Mouse (Mus musculus) lung, adult 2 months (tissue): Measurements from ENCODE around the gene 5730522E02Rik.

ENCODE experiments used
- CTCF ChIP-seq: fragments of 200-500 bp; IDR thresholded peaks from 2 replicates; pipeline ENCODE4 v1.5.1; 2011; ENCODE audit warnings: mild to moderate bottlenecking, low read length, control low read depth; ENCODE audit not compliant: insufficient read depth
- POLR2A ChIP-seq: fragments of 200-500 bp; IDR thresholded peaks from 2 replicates; pipeline ENCODE4 v1.6.1; 2011; ENCODE audit warnings: low read depth, mild to moderate bottlenecking, control low read depth, low read length, borderline replicate concordance; ENCODE audit errors: extremely low read depth

- TF ChIP-seq CTCF: no peak
- no peak for TF ChIP-seq POLR2A
These were observed 525.8 kb downstream of the 5730522E02Rik start for GRCm38 (mm10) chr11:25684731-25685130.
